Mouse (Mus musculus) megakaryocyte-erythroid progenitor cell, adult 5-6 weeks (primary cell): ENCODE data around the gene Ufm1. TPM values are rescaled to one million over a fixed set of nuclear protein-coding genes. Genes with fewer than 3 reads are reported as not detected.

Experiments
- ATAC-seq: replicated peaks from 2 replicates; pipeline ENCODE4 v1.8.0; 2016; ENCODE audit warnings: mild to moderate bottlenecking, inconsistent platforms; ENCODE audit not compliant: severe bottlenecking, poor library complexity, low FRiP score, low TSS enrichment
- total RNA-seq, 2 experiments: library from RNA; stranded (forward) in 1 of 2; stranded (reverse) in 1 of 2; fragments of 200-1000, 215-1000 nt in 1 of 2; fragments of >200 nt in 1 of 2; fragmentation: Nextera tagmentation in 1 of 2; gene quantifications; 2 replicates each; pipeline ENCODE4 v1.2.3; 2014 to 2017

The Ufm1 gene
- total RNA-seq (2014; fragmentation: Nextera tagmentation) (53.1 and 59.5 TPM in 2 replicates), total RNA-seq (2017) (48.9 and 144 TPM in 2 replicates)

DNA sequence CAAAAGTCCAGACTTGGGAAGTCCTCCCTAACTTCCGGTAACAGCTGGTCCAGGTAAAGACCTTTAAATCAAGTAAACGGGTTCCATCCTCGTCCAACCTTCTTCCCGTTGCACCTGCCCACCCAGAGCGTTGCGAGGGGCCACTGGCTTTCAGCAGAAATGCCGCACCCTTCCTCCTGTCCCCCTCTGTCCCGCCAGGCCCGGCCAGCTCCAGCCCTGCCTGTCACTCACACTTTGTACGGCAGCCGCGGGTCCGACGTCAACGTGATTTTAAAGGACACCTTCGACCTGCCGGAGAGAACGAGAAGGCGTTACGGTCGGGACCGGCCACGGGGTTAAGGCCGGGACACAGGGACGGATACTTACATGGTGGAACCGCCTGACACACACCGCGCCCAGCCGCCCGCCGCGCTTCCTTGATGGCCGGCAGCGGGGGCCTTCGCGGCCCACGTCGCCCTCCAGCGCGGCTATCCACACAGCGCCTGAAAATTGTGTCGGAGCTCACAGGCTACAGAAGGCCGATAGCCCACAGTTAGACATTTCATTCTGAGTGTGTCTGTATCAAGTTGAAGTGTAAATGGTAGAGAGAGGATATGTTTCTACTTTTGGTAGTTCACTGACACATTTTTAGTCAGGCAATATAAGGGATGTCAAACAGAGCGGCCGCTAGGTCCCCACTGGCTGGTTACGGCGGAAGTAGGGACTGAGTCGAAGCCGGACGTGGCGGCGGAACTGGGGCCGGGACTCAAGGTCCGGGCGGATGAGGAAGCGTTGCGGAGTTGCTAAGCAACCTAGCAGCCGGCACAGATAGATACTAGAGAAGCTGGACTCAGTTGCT lies at the start of gene Ufm1:
TSS of gene Ufm1 (minus strand) at position 448 of the 838 bp plus-strand sequence.
- ATAC-seq, result peak; percentile 99

DNA sequence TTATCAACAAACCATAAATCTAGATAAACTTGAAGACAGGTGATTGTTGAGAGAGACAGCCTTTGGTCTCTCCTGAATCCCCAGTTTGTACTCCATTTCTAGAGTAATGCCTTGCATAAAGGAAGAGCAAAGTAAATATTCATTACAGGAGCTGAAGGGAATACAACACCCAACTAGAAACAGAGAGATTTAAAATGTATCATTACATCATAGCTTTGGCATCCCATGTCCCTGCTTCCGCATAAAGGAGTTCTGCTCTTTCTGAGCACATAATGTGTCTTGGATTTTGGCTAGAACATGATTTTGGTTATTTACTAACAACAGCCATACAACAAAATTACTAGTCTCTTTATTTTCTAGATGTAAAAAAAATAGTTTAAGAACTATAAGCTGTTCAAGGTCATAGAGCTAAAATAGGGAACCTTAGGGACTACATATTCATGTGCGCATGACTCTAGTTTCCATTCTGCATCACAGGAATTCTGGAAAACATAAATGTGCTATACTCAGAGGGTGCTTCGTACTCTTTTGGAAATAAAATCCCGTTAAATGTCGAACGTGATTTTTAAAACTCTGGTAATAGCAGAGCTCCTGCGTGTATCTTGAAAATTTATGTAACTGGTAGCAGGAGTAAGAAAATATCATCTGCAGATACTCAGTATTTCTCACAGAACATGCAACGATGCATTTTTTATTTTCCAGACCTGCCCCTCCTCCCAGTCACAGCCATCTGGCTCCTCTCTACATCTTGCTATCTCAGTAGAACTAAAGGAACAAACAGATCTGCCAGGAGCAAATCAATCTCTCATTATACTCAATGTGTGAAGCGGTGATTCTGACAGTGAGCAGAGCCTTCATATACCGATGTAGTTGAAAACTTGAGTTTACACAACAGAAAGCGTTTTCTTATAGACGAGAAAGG lies 27.2 kb upstream of the Ufm1 start:
- ATAC-seq, result no peak

DNA sequence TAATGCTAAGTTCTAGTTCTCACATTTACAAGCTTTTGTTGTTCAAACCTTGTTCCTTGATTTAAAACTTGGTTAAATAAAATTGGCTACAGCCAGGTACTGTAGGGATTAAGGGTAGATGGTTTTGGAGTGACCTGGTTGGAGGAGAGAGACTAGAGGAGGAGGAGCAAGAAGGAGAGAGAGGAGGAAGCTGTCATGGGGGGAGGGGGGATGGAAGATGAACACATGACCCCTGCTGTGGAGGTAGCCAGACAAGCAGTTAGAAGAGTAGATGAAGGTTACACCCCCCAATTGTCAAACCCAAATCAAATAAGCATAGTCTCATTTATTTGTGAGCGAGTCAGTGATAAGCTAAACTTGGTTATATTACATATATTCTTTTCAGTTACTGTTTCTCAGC lies 8.0 kb upstream of the Ufm1 start:
- ATAC-seq, result no peak

DNA sequence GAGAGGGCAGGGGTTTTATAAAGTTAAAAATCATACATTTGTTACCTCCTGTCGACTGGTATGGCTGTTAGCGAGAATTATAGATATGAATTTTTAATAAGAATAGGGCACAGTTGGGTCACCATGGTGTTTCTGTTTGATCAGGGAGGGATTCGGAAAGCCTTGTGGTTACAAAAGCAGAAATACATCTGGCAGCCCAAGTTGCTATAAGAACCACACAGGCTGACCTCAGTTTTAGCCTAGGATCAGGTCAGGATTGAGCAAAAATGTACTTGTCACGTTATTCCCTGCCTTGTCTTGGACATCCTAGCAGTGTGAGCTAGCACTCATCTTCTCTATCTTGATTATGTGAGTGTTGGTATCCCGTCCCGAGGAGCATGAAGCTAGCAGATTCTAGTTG lies 6.9 kb upstream of the Ufm1 start:
- ATAC-seq, result no peak

GRCm38 (mm10) chr3:53869263-53869662 lies 5.6 kb upstream of the Ufm1 start:
- ATAC-seq, result no peak

DNA sequence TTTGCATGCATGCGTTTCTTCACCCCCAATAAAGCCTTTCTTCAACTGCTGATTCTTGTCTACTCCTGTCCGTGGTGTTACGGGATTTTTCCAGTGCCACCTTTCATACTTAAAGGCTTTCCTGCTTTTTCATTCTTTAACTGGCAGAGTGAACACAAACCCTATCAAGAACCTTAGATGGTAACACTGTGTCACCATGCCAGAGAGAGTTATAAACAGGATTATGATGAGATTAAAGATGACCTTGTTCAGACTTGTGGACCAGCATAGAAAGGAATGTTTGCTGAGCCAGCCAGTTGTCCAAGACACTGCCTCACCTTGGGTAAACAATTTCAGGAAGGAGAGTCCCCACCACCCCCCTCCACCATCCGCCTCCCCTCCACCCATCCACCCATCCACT lies 4.6 kb upstream of the Ufm1 start:
- ATAC-seq, result no peak

DNA sequence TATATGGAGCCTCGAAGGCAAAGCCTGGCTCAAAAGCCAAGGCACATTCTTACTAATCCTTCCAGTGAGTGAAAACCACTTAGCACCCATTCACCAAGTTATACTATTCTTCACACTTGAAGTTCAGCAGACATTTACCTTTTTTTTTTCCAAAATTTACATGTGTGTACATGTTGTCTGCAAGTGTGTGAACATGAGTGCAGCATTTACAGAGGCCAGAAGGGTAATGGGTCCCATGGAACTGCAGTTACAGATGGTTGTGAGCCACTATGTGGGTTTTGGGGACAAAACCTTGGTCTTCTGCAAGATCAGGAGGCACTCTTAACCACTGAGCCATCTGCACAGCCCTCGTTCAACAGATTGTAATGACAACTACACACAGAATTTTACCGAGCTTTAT lies 8.8 kb downstream of the Ufm1 start:
- no peak for ATAC-seq

DNA sequence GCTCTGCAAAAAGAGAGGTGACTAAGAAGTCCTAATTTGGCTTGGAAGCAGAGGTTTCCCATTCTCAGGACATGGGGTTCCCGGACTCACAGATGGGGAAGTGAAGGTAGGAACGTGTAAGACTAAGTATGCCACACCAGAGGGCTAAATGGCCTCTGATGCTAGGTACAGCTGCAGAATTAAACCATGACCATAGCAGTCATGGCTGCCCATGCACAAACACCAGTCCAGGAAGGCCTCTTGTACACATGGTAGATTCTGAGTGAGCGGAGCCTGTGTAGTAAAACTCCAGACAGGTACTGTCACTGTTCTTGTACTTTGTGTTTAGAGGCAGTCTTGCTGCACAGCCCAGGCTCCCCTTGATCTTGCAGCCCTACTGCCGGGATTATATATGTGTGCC lies 9.4 kb downstream of the Ufm1 start:
- ATAC-seq, result no peak

DNA sequence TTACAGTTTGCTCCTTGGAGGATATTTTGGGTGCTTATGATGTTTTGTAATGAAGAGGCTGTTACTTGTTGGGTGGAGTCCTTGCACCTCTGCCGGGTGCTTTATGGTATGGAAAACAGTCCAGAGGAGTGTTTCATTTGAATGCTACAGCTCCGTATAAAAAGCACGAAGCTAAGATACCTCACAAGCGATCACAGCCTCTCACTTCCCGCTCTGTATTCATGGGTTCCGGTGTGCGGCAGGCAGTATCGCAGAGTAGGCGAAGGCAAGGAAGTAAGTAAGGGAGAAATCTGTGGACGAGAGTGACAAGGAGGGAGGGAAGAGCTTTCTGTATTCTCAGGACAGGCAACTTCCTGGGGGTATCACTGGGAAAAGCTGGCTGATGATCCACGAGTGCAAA lies 15.4 kb downstream of the Ufm1 start:
- no peak for ATAC-seq

DNA sequence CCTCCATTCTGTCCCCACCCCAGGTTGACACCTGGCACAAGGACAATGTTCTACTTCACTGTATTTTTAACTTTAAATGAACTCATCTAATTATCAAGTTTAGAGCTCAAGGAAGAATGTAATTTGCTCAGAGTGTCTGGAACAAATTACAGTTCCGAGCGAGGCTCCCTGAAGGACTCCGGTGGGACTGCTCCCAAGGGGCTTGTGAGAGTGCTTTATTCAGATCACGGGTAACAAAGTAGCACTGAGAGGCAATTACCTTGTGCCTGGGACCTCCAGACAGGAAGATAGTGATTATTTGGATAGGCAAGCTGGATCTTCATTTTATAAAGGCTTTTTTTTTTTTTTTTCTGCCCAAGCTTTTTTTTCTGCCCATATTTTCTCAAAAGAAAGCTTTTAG lies 15.9 kb downstream of the Ufm1 start:
- ATAC-seq, result no peak

DNA sequence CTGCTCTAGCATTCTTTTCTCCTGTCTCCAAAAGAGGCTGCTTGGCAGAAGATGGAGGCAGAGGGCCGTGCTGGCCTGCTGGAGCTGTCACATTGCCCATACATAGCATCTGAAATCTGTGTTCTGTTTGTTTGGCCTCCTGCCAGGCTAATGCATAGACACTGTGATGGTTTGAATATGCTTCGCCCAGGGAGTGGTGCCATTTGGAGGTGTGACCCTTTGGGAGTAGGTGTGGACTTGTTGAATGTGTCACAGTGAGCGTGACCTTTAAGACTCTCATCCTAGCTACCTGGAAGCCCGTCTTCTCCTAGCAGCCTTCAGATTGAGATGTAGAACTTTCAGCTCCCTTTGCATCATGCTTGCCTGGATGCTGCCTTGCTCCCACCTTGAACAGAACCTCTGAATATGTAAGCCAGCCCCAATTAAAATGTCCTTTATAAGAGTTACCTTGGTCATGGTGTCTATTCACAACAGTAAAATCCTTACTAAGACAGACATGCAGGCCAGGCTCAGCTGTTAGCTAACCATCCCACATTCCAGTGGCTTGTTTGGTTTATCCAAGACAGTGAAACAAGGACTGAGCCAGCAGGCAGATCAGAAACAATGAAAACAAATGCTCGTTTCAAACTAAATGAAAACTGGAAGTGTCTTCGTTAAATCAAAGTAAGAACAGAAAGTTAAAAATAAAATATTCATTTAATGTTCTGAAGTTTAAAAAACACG lies 17.3 kb downstream of the Ufm1 start:
- ATAC-seq, result no peak

DNA sequence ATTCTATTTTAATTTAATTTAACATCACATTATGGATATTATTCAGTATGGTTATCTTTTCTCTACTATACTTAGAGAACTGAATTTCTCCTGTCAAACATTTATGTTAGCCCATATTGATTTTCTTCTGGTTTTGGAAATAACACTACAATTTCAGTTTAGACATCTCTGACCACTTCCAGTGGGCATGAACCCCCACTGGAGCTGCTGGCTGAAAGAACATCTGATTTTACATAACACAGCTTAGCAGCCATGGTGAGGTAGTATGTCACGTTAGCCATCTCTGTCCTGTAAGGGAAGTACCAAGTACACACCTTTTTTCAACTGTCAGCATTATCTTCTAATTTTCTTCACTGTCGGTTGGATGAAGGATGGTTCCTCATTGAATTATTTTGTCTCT lies 18.8 kb downstream of the Ufm1 start, which contains the start of gene Gm10985:
TSS of gene Gm10985 (plus strand) at position 301 of the 400 bp plus-strand sequence.
- no peak for ATAC-seq

GRCm38 (mm10) chr3:53834238-53834637 lies 29.4 kb downstream of the Ufm1 start:
- no peak for ATAC-seq

- ATAC-seq, result no peak
Measured at GRCm38 (mm10) chr3:53813421-53813977, 50.1 kb downstream of the Ufm1 start.

Other genes starting within 250 kb of the Ufm1 start
- not detected in 2 replicates for gene Frem2, start 206.5 kb downstream of the Ufm1 start, total RNA-seq (2014; fragmentation: Nextera tagmentation)
- not detected in 2 replicates for gene Frem2, start 206.5 kb downstream of the Ufm1 start, total RNA-seq (2017)
- not detected in 2 replicates for gene Gm10985, start 18.7 kb downstream of the Ufm1 start, total RNA-seq (2014; fragmentation: Nextera tagmentation)
- not detected in 2 replicates for gene Gm10985, start 18.7 kb downstream of the Ufm1 start, total RNA-seq (2017)